Mouse (Mus musculus) cerebellum, adult 2 months (tissue): Measurements from ENCODE around the gene Galnt9.

Source experiments
- CTCF ChIP-seq: fragments of 200-500 bp; IDR thresholded peaks from 2 replicates; pipeline ENCODE4 v1.5.1; 2011; ENCODE audit warnings: low read depth, mild to moderate bottlenecking, control low read depth, low read length, moderate library complexity, borderline replicate concordance; ENCODE audit not compliant: insufficient read depth
- POLR2A ChIP-seq: fragments of 200-500 bp; IDR thresholded peaks from 2 replicates; pipeline ENCODE4 v1.6.1; 2011; ENCODE audit warnings: low read length, control low read depth, borderline replicate concordance; ENCODE audit not compliant: insufficient read depth

DNA sequence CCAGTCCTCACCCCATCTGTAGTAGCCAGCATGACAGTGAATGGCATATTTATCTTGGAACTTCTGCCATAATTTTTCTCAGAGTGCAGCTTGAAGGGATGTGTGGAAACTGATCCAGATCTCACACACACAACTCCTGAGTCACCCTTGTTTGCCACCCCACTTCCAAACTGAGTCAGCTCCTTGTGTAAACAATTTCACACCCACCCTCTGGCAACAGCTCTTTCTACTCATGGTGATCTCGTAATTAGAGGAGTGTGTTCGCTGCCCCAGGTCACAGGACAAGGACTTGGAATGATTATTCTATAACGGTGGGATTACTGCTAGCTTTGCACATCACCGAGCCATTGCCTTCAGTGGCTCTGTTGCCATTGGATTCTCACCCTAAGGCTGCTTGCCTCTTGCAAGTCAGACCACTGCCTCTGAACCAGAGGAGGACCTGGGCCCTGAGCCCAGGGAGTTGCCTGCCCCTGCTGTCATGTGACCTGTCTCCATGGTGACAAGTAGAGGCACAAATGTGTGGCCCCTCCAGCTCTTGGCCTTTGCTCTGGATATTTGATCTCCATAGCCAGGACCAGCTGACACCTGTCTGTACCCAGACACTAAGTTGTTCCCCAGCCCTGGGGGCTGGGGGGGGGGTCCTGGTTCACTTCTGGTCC, 21.0 kb downstream of the Galnt9 start:
- TF ChIP-seq CTCF (no peak), POLR2A (no peak)
